ENCODE assay signal across 9 mouse cellular contexts in genomic region chr1:75557041-75557440, GRCm38 (mm10). TPM values are rescaled to one million over a fixed set of nuclear protein-coding genes. Genes with fewer than 3 reads are reported as not detected.
"Had no signal": no experiment of that assay in that cellular context is flagged by ENCODE, and none has a peak within 500 bp of the region (broad histone marks: within the 10 kb centered on the region; RNA-seq: fewer than 3 reads in every experiment).

No protein-coding gene starts in this region.

- DNase-seq: kidney, postnatal 10 days; kidney, postnatal 4 days; lung, embryonic 14.5 days; lung, postnatal 10 days; thymus, postnatal 36 days had no signal

- H3K36me3 ChIP-seq: liver, embryonic 12.5 days had no signal

- H3K27ac ChIP-seq: limb, embryonic 15.5 days; liver, embryonic 12.5 days; midbrain, embryonic 15.5 days had no signal

- H3K9me3 ChIP-seq: limb, embryonic 15.5 days; liver, embryonic 12.5 days; midbrain, embryonic 15.5 days had no signal

- H3K27me3 ChIP-seq: limb, embryonic 15.5 days; midbrain, embryonic 15.5 days had no signal

- H3K9ac ChIP-seq: limb, embryonic 15.5 days; liver, embryonic 12.5 days; lung, embryonic 14.5 days; midbrain, embryonic 15.5 days had no signal

- H3K4me3 ChIP-seq: limb, embryonic 15.5 days; liver, embryonic 12.5 days; midbrain, embryonic 15.5 days had no signal

RNA-seq across cellular contexts. Expression of gene Slc4a3, which starts 11.0 kb away (rescaled TPM):
- total RNA-seq: megakaryocyte, adult 5-6 weeks had no signal

RNA-seq across cellular contexts. Expression of gene Inha, which starts 50.2 kb away (rescaled TPM):
- total RNA-seq: megakaryocyte, adult 5-6 weeks had no signal

RNA-seq across cellular contexts. Expression of gene Obsl1, which starts 50.8 kb away (rescaled TPM):
- total RNA-seq: megakaryocyte, adult 5-6 weeks had no signal
